8 mouse cellular contexts compared by ENCODE assay signal in the genomic region with DNA sequence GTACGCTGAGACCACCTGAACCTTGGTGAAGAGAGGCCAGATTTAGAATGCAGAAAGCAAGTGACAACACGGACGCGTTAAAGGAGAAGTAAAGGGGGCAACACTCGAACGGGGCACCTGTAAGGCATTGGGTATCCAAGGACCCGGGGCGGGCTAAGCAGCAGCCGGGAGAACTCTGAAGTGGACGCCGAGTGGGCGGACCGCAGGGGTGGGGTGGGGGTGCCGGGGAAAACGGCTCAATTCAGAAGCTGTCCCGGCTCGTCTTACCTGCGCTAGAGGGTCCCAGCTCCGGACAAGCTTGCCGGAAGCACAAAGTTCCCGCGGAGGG. TPM values are rescaled to one million over a fixed set of nuclear protein-coding genes. Genes with fewer than 3 reads are reported as not detected.
A peak's percentile ranks its signal among the peaks of the same experiment; 100 is the strongest.
DNase-seq lines count a peak whose midpoint lies in the region; ATAC-seq and TF ChIP-seq lines count a peak whose summit lies in the region.

No protein-coding gene starts in this region.

- peak overlapping the region; percentile 73 for H3K9ac ChIP-seq in lung, embryonic 14.5 days
- H3K9ac ChIP-seq in intestine, postnatal 0 days (ENCODE audit: low read depth, low read length) = peak overlapping the region; percentile 76
- H3K9ac ChIP-seq in neural tube, embryonic 13.5 days = peak overlapping the region; percentile 85

- peaks cover 16% of the 10 kb centered on the region for H3K4me1 ChIP-seq in lung, embryonic 14.5 days (ENCODE audit: insufficient read depth)
- H3K4me1 ChIP-seq in embryonic fibroblast, embryonic 13.5 days (ENCODE audit: control insufficient read depth, insufficient read depth, low read length) = peaks cover 6% of the 10 kb centered on the region; the same call in 1 of the 2 replicates
- peaks cover 3% of the 10 kb centered on the region; the same call in 1 of the 2 replicates for H3K4me1 ChIP-seq in intestine, postnatal 0 days (replicated peaks; ENCODE audit: control insufficient read depth, insufficient read depth, low read length)
- H3K4me1 ChIP-seq in neural tube, embryonic 13.5 days (replicated peaks) = peaks cover 48% of the 10 kb centered on the region

- no peak for ATAC-seq in lung, embryonic 14.5 days (ENCODE audit: insufficient read depth)
- ATAC-seq in intestine, postnatal 0 days = peak; percentile 43
- peak; percentile 72; the same call in 1 of the 2 replicates for ATAC-seq in neural tube, embryonic 13.5 days (ENCODE audit: low read depth)

- TF ChIP-seq POLR2A in embryonic fibroblast, embryonic 13.5 days (IDR thresholded peaks at IDR 0.05; ENCODE audit: low read depth, low read length) = no peak

- H3K4me3 ChIP-seq in lung, embryonic 14.5 days (ENCODE audit: low read depth, low read length) = peak overlapping the region; percentile 96
- H3K4me3 ChIP-seq in embryonic fibroblast, embryonic 13.5 days (ENCODE audit: insufficient read depth, low read length) = peak overlapping the region; percentile 100
- peak overlapping the region; percentile 88 for H3K4me3 ChIP-seq in intestine, postnatal 0 days (ENCODE audit: low read depth, low read length)
- peak overlapping the region; percentile 87 for H3K4me3 ChIP-seq in neural tube, embryonic 13.5 days

- no peak for TF ChIP-seq CTCF in lung, embryonic 14.5 days (IDR thresholded peaks at IDR 0.05; ENCODE audit: low read depth)
- TF ChIP-seq CTCF in embryonic fibroblast, embryonic 13.5 days (IDR thresholded peaks at IDR 0.05; ENCODE audit: borderline replicate concordance, insufficient read depth, low read length) = no peak
- no peak for TF ChIP-seq CTCF in intestine, postnatal 0 days (IDR thresholded peaks at IDR 0.05; ENCODE audit: low read depth)

- no peaks in the 10 kb centered on the region for H3K9me3 ChIP-seq in lung, embryonic 14.5 days (ENCODE audit: low read depth, low read length)
- H3K9me3 ChIP-seq in intestine, postnatal 0 days (ENCODE audit: control insufficient read depth) = no peaks in the 10 kb centered on the region
- no peaks in the 10 kb centered on the region for H3K9me3 ChIP-seq in neural tube, embryonic 13.5 days

- peak overlapping the region; percentile 54; the same call in 1 of the 2 replicates for H3K27ac ChIP-seq in lung, embryonic 14.5 days (ENCODE audit: low read depth)
- no peak overlapping the region for H3K27ac ChIP-seq in embryonic fibroblast, embryonic 13.5 days (ENCODE audit: insufficient read depth, low read length)
- H3K27ac ChIP-seq in intestine, postnatal 0 days (ENCODE audit: low read depth, low read length) = peak overlapping the region; percentile 28; the same call in 1 of the 2 replicates
- peak overlapping the region; percentile 68 for H3K27ac ChIP-seq in neural tube, embryonic 13.5 days (replicated peaks)

- WGBS in lung, embryonic 14.5 days = under 1% methylated on average over 22 of the region's 22 CpGs
- WGBS in intestine, postnatal 0 days = under 1% methylated on average over 22 of the region's 22 CpGs
- under 1% methylated on average over 22 of the region's 22 CpGs for WGBS in neural tube, embryonic 13.5 days

- peak overlapping the region; percentile 86 for H3K4me2 ChIP-seq in lung, embryonic 14.5 days
- H3K4me2 ChIP-seq in intestine, postnatal 0 days (replicated peaks; ENCODE audit: low read depth) = peak overlapping the region; percentile 89
- H3K4me2 ChIP-seq in neural tube, embryonic 13.5 days = peak overlapping the region; percentile 82

- no peaks in the 10 kb centered on the region for H3K27me3 ChIP-seq in lung, embryonic 14.5 days (ENCODE audit: insufficient read depth, low read length)
- no peaks in the 10 kb centered on the region for H3K27me3 ChIP-seq in intestine, postnatal 0 days (replicated peaks; ENCODE audit: control insufficient read depth, insufficient read depth, low read length)
- H3K27me3 ChIP-seq in neural tube, embryonic 13.5 days = no peaks in the 10 kb centered on the region

- DNase-seq in lung, embryonic 14.5 days = no peak
- DNase-seq in lung, adult 18-20 months = no peak
- DNase-seq in ovary, postnatal 14 days (ENCODE audit: low spot score) = no peak
- no peak for DNase-seq in gastrocnemius, adult 18-20 months (ENCODE audit: low spot score)
- DNase-seq in c-Kit-positive CD71-positive TER-119-positive erythroid progenitor cells, embryonic 14.5 days (ENCODE audit: low spot score) = no peak

- peaks cover 8% of the 10 kb centered on the region; the same call in 1 of the 2 replicates for H3K36me3 ChIP-seq in lung, embryonic 14.5 days (ENCODE audit: insufficient read depth)
- H3K36me3 ChIP-seq in intestine, postnatal 0 days (ENCODE audit: control insufficient read depth, insufficient read depth) = no peaks in the 10 kb centered on the region
- no peaks in the 10 kb centered on the region for H3K36me3 ChIP-seq in neural tube, embryonic 13.5 days

RNA-seq across cellular contexts. Expression of a gene that starts 0.5 kb away (rescaled TPM):
- polyA plus RNA-seq in lung, embryonic 14.5 days (2014; fragmentation: Nextera tagmentation; extraction: Ambion mirVana) = 85.4 and 87.6 TPM in 2 replicates
- polyA plus RNA-seq in embryonic fibroblast, embryonic 13.5 days (2011; ENCODE audit: insufficient read length, low read depth, missing spikeins) = 50.7 and 51.9 TPM in 2 replicates
- polyA plus RNA-seq in intestine, postnatal 0 days (2015; fragmentation: Nextera tagmentation; extraction: Ambion mirVana) = 30.7 and 30.8 TPM in 2 replicates
- 46.8 and 48.9 TPM in 2 replicates for polyA plus RNA-seq in neural tube, embryonic 13.5 days (2015; fragmentation: Nextera tagmentation; extraction: Ambion mirVana)
- 10 to 100 TPM; 12.1 to 13.1 TPM for total RNA-seq in gastrocnemius, adult 18-20 months (2021)

RNA-seq across cellular contexts. Expression of a gene that starts 37.3 kb away (rescaled TPM):
- 0.45 and 0.68 TPM in 2 replicates for polyA plus RNA-seq in lung, embryonic 14.5 days (2014; fragmentation: Nextera tagmentation; extraction: Ambion mirVana)
- polyA plus RNA-seq in embryonic fibroblast, embryonic 13.5 days (2011; ENCODE audit: insufficient read length, low read depth, missing spikeins) = 0.30 and 1.8 TPM in 2 replicates
- 0.38 TPM in 2 replicates for polyA plus RNA-seq in intestine, postnatal 0 days (2015; fragmentation: Nextera tagmentation; extraction: Ambion mirVana)
- 6.5 and 8.7 TPM in 2 replicates for polyA plus RNA-seq in neural tube, embryonic 13.5 days (2015; fragmentation: Nextera tagmentation; extraction: Ambion mirVana)
- 10 to 100 TPM; 58.2 to 66.9 TPM for total RNA-seq in gastrocnemius, adult 18-20 months (2021)

RNA-seq across cellular contexts. Expression of a gene that starts 38.7 kb away (rescaled TPM):
- polyA plus RNA-seq in lung, embryonic 14.5 days (2014; fragmentation: Nextera tagmentation; extraction: Ambion mirVana) = 40.4 and 41.2 TPM in 2 replicates
- 15.8 and 21.0 TPM in 2 replicates for polyA plus RNA-seq in embryonic fibroblast, embryonic 13.5 days (2011; ENCODE audit: insufficient read length, low read depth, missing spikeins)
- 9.2 and 9.4 TPM in 2 replicates for polyA plus RNA-seq in intestine, postnatal 0 days (2015; fragmentation: Nextera tagmentation; extraction: Ambion mirVana)
- polyA plus RNA-seq in neural tube, embryonic 13.5 days (2015; fragmentation: Nextera tagmentation; extraction: Ambion mirVana) = 24.1 and 25.0 TPM in 2 replicates
- total RNA-seq in gastrocnemius, adult 18-20 months (2021) = 1 to 10 TPM; 7.2 to 7.8 TPM
